Mouse (Mus musculus) liver, adult 2 months (tissue): Measurements from ENCODE around the gene Stxbp6.

Source experiments
- CTCF ChIP-seq: fragments of 200-500 bp; IDR thresholded peaks from 2 replicates; pipeline ENCODE4 v1.5.1; 2011; ENCODE audit warnings: low read depth, low read length, control low read depth
- POLR2A ChIP-seq: fragments of 200-500 bp; IDR thresholded peaks from 2 replicates; pipeline ENCODE4 v1.6.1; 2011; ENCODE audit warnings: low read length, control low read depth; ENCODE audit not compliant: insufficient read depth; ENCODE audit errors: extremely low read depth

DNA sequence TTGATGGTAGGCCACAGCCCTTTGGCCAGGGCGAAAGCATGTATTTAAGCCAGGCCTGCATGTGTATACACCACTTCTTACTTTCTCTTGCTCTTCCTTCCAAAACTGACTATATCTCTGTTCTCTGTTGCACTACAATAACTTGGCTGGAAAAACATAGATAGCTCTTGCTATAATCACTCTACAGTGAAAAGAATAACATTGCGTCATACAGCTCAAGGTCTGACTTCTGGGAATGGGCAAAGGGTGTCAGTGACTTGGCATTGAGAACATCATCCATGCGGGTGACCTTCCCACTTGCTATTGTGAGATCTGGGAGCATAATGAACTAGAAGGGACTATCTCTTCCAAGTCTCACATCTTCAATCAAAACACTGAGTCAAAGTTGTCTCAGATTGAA is 122.4 kb downstream of the Stxbp6 start:
- TF ChIP-seq CTCF = no peak
- no peak for TF ChIP-seq POLR2A
